Mouse (Mus musculus) B cell, adult 2 months (primary cell): Measurements from ENCODE around the gene Alpl.

Source experiments
- DNase-seq, 2 experiments: peaks; one replicate each; pipeline ENCODE4 v3.0.0; 2022

Gene Alpl

DNA sequence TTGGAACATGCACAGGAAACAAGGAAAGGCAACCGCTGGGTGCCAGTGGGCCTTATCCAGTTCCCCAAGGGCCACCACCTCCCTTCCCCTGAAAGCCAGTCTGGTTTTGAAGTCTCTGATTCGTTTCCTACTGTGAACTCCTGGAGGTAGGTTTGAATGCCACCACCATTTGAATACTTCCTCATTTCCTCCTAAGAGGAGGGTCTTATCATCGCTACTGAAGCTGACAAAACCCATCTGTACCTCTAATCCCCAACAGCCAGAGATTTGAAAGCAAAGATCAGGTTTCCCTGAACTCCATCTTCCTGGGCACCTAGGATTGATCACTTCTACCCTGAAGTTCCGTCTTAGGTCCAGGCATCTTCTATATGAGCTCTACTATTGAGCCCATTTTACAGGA, 854 bp upstream of the Alpl start:
- no peak for DNase-seq

GRCm38 (mm10) chr4:137794178-137794900, 1.8 kb downstream of the Alpl start:
- no peak for DNase-seq

DNA sequence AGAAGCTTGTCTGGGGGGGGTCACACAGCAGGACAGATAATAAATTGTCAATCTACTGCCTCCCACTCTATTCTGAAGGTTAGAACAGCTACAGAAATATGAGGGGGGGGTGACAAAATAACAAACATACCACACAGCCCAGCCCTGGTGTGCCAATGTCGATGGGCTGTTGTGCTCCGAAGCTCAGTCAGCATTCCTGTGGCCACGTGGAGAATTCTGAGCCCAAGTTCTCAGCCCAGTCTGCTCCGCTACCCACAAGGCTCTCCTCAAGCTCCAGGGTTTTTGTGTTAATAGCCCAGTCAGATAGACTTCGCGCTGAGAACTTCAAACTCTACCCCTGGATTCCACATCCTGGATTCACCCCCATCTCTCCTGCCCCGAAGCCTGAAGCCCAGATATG, 2.6 kb downstream of the Alpl start:
- DNase-seq: no peak

- peak; percentile 35 to 44 for DNase-seq
These were observed 4.7 kb downstream of the Alpl start for GRCm38 (mm10) chr4:137791440-137791839.

GRCm38 (mm10) chr4:137790981-137791380, 5.2 kb downstream of the Alpl start:
- DNase-seq: no peak

DNA sequence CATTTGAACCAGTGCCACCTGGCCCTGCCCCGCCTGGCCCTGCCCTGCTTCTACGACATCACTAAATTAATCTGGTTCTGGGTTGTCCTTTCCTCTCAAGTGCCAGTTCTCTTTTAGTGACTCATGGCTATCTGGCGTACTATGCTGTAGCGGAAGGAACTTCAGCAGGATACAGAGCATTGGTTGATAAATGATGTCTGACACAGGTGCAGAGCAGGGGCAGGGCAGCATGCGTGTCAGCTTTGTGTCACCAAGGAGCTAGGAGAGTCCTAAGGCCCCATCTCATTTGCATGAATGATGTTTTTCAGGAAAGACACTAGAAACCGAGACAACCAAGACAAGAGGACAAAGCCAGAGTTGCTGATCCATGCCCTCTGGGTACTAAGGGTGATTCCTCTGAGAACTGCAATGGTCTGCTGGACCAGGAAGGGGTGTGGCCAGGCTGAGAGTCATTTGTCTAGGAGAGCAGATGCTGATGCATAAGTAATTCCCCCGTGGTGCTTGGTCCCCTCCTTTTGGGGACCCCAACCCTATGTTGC, 7.6 kb downstream of the Alpl start:
- DNase-seq: peak; percentile 78 to 81

- DNase-seq: no peak
These were observed 8.4 kb downstream of the Alpl start for GRCm38 (mm10) chr4:137787589-137788289.

DNA sequence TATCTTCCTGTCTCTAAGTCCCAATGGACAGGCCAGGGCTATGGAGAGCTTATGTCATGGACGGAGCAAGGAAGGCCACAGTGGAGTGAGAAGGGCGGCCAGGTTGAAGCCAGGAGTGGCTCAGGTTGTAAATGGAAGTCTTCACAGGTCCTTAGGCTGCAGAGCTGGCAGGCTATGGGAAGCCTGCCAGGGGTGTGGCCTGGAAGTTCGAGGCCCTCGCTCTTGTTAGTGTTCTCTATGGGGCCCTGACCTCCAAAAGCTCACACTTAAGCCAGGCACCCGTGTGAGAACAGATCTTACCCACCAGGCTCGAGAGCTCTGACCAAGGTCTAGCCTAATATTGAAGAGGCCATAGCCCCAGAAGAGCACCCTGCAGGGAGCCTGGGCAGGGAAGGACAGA, 9.7 kb downstream of the Alpl start:
- no peak for DNase-seq

DNA sequence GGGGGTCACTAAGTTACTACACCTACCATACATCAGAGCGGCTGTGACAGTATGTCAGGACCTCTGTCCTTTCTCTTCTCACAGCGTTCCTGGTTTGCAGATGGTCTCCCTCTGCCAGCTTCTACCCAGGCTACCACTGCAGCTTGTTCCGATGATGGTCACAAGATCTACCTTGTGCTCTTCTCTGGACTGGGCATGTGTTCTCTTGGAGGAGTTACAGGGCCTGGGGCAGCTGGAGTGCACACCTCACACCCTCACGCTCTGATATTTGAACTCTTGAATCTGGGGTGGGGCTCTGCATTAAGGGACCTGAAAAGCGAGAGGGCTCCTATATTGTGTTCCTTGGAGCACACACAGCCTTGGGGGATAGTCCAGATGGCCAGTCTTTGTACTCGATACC, 10.9 kb downstream of the Alpl start:
- DNase-seq: no peak

DNA sequence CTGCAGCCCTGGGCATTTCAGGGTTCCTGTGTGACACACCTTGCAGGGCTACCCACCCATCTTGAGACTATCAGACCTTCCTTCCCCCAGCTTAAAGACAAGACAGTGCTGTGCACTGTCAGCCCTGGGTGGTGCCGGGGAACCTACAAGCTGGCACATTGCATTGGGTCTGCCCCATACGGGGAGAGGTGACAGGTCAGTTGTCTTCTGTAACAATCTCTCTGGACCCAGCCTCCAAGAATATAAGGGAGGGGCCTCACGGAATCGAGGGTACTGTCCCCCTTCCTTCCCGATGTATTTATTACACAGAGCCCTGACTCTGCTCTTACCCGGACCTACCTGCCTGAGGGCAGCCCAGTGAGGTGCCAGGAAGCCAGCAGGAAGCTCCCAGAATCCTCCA, 11.4 kb downstream of the Alpl start:
- DNase-seq: no peak

GRCm38 (mm10) chr4:137783541-137784191, 12.5 kb downstream of the Alpl start:
- DNase-seq: no peak

GRCm38 (mm10) chr4:137781949-137782348, 14.2 kb downstream of the Alpl start:
- DNase-seq: no peak

GRCm38 (mm10) chr4:137780986-137781385, 15.2 kb downstream of the Alpl start:
- no peak for DNase-seq

DNA sequence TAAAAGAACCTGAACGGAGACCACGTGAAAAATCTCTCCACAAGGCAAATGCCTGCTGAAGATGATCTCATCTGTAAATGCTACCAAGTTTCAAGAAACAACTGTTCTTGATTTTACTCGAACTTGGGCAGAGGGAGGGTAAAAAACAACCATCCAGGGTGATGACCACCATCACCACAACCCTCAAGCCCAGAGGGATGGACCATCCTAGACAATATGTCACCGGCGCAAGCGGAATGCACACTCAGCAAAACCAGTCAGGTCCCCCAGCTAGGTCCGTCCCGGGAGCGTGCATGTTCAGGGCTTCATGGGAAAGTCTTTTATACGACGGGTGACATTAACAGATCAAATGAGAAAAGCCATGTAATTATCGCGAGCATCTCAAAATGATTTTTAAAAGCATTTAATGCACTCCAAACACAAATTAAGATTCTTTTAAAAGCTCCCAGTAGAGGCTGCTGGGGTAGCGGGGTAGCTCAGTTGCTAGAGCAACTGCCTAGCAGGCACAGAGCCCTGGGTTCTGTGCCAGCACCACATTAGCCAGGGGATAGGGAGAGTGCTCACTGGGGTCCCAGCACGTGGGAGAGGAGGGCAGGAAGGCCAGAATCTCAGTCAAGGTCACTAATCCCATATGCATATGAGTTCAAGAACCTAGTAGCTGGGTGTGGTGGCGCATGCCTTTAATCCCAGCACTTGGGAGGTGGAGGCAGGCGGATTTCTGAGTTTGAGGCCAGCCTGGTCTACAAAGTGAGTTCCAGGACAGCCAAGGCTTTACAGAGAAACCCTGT, 17.6 kb downstream of the Alpl start:
- DNase-seq: no peak

DNA sequence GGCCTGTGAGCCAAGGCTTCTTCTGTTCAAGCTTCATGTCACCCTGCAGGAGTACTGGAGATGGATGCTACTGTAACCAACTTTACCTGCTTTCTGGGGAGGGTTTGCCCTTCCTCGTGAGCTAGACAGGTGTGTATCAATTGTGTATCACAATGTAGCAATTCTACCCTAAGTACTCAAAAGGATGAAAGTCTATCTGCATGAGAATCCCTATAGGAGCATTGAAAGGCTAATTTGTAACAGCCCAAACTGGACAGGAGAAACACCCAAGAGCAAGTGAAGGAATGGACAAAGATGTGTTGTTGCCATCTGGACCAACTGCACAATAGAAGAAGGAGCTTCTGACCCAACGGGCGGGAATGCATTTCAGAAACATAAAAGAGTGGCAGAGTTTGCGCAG, 18.3 kb downstream of the Alpl start:
- no peak for DNase-seq

DNA sequence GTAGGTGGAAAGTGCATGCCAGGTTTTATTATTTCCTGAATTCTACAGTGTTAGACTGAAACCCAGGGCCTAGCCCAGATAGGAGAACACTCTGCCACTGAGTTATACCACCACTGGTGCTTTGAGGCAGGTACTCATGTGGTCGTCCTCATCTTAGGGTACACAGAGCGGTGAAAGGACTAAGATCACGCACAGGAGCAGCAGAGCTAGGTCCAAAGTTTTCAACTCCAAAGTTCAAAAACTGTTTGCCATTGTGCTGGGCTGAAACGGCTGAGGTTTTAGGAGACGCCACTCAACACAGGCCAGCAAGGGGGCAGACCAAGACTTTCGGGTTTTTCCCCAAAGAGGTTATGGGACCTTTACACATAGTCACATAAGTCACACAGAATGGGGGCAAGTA, 21.7 kb downstream of the Alpl start:
- no peak for DNase-seq

DNA sequence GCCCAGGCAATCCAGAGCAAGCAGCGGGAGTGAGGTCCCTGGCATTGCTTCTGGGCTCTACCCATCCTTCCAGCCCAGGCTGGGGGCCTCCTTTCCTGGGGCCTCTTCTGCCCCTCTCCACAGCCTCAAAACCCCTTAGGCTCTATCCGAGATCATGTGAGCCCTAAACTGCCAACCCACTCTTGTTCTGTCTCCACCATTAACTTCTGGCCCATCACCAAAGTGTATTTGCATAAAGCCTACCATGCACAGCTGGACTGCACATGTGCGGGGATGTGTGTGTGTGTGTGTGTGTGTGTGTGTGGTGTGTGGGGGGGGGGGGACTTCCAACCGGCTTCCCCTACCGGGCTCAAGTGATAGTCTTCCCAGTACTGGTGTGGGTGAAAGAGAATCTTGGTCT, 22.2 kb downstream of the Alpl start:
- peak; percentile 60 for DNase-seq

DNA sequence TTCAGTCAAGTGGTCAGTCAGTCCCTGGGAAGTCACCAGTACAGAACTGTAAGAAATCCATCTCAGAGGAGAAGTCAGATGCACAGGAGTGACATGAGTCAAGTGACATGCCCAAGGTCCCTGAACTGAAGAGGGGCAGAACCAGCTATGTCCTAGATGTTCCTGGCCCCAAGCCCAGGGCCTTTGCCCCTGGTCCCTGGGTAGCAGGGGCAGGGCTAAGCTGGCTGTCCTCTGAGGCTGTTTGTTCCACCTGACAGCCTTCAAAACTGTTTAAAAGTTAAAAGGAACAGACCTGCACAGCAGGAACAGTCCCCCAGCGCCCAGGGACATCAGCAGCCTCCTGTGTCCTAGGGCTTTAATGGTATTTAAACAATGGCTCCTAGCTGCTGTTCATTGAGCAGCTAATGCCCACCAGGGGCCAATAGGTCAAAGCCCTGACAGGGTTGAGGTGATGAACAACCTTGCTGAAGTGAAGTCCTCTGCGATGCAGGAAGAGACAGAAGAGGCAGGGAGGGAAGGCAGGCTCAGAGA, 22.8 kb downstream of the Alpl start:
- DNase-seq: no peak

DNA sequence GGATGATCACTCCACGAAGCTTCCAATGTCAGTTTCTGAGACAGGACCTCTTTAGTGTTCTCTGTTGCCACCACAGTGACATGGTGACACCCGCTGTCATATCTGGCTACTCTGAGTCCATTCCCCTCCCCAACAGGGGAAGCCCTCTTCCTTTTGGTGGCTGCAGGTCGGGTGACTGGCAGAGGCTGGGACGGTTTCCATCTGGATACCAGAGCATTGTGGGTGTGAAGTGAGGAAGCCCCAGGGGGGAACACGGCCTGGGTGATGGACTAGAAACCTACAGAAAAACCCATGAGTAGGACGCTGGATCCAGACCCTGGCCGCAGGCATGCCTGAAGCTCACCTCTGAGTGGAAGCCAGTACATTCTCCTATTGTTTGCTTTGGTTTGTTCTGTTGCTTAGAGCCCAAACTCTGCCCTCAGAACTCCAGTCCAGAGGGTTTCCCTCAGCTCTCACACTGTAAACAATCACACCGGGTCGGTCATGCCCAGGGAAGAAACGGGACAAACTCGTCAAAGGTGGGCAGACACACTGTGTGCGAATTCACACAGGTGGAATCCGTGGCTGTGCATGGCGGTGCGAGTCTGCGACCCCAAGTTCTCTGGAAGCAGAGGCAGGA, 23.6 kb downstream of the Alpl start:
- no peak for DNase-seq

- DNase-seq: no peak
These were observed 24.4 kb downstream of the Alpl start for GRCm38 (mm10) chr4:137771749-137772148.

GRCm38 (mm10) chr4:137770901-137771612, 25.1 kb downstream of the Alpl start:
- no peak for DNase-seq

DNA sequence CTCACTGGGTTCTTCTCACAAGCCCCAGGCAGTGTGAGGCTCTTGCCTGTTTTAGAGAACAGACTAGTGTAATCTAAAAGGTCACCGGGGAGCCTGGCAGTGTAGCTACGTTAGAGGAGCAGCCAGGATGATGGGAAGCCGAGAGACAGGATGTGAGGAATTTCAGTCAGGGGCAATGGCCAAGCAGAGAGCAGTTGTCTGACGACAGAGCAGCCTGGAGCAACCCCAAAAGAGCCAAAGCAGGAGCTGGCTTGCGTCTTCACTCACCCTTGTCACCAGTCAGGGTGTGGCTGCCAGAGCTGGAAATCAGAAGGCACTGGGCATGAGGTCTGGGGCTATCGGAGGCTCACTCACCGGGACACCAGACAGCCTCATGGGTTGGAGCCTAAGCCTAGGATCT, 26.5 kb downstream of the Alpl start:
- DNase-seq: no peak
